Mouse (Mus musculus) testis, adult 2 months (tissue): ENCODE data around the gene Maf.

Source experiments
- CTCF ChIP-seq: fragments of 200-500 bp; IDR thresholded peaks from 2 replicates; pipeline ENCODE4 v1.5.1; 2012; ENCODE audit warnings: low read depth, mild to moderate bottlenecking, inconsistent platforms, low read length, moderate library complexity; ENCODE audit not compliant: control insufficient read depth, insufficient read depth, insufficient replicate concordance
- POLR2A ChIP-seq: fragments of 200-500 bp; IDR thresholded peaks from 2 replicates; pipeline ENCODE4 v1.6.1; 2012; ENCODE audit warnings: low read depth, mild to moderate bottlenecking, inconsistent platforms, low read length, moderate library complexity; ENCODE audit not compliant: control insufficient read depth

DNA sequence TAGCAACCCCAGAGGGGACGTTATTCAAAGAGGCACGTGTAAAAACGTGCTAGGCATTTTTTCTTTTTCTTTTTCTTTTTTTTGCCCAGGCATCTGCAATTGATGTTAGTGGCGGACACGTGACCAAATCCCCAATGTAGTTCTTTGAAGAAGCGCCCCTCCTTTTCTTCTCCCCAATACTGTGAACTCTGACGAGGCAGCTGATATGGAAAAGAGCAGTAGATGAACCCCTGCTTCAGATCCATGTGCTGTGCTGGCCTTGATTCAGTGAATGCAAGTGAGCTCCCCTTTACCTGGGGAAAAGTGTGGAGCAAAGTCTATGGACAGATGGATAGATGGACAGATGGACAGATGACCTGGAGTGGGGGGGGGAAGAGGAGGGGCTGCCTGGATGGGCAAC lies 28.1 kb downstream of the Maf start:
- TF ChIP-seq CTCF (no peak), POLR2A (no peak)
